ENCODE assay signal across 8 mouse cellular contexts in the genomic region with DNA sequence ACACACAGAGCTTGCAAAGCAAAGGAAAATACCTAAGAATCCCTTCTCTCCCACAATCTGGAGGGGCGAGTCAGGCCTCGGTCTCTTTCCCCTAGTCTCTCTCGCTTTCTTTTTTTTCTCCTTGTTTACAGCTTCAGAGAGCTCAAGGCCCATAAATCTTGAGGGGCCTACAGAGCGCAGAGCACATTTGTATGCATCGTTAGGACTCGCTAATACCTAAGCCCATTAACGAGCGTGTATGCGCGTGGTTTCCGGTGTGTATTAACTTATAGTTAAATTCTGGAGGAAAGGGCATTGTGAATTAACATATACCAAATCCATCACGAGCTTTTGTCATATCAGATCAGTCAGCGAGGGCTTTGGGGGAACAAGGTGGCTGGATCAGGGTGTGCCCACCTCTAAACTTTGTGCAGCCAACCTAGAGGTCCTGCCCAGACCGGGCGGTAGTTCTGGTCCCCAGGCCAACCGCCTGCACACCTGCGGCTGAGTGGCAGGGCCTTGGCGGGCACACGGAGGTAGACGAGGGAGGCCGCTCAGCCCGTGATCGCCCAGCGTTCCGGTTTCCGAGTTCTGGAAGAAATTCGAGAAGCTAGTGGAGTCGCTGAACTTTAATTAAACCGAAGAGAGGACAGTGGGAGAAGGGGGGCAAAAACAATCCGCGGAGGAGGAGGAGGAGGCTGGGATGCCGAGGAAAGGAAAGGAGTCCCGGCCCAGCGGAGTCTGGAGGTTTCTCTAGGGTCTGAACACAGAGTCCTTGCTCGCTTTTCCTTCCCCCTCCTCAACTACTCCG. TPM values are rescaled to one million over a fixed set of nuclear protein-coding genes. Genes with fewer than 3 reads are reported as not detected.
DNase-seq lines count a peak whose midpoint lies in the region; ATAC-seq and TF ChIP-seq lines count a peak whose summit lies in the region.

No protein-coding gene starts in this region.

- WGBS in heart, embryonic 13.5 days, result 3% methylated on average over 36 of the region's 36 CpGs
- 8% methylated on average over 36 of the region's 36 CpGs for WGBS in intestine, embryonic 15.5 days
- WGBS in liver, postnatal 0 days (ENCODE audit: insufficient replicate concordance), result 3% methylated on average over 36 of the region's 36 CpGs

- no peak overlapping the region for H3K9ac ChIP-seq in heart, embryonic 13.5 days
- H3K9ac ChIP-seq in intestine, embryonic 15.5 days, result peak overlapping the region; percentile 43; the same call in 1 of the 2 replicates
- H3K9ac ChIP-seq in liver, postnatal 0 days (replicated peaks), result no peak overlapping the region

- H3K9me3 ChIP-seq in heart, embryonic 13.5 days, result no peaks in the 10 kb centered on the region
- H3K9me3 ChIP-seq in intestine, embryonic 15.5 days, result no peaks in the 10 kb centered on the region
- no peaks in the 10 kb centered on the region for H3K9me3 ChIP-seq in liver, postnatal 0 days (ENCODE audit: low read length)

- H3K36me3 ChIP-seq in heart, embryonic 13.5 days, result no peaks in the 10 kb centered on the region
- H3K36me3 ChIP-seq in intestine, embryonic 15.5 days, result no peaks in the 10 kb centered on the region
- H3K36me3 ChIP-seq in liver, postnatal 0 days (replicated peaks; ENCODE audit: insufficient read depth, low read length), result no peaks in the 10 kb centered on the region

- no peak for DNase-seq in heart, postnatal 4 days
- DNase-seq in embryo, embryonic 10 days (ENCODE audit: low spot score), result peak; percentile 67
- peak; percentile 16 for DNase-seq in liver, postnatal 0 days
- no peak for DNase-seq in layer of hippocampus, postnatal 36 days
- no peak for DNase-seq in layer of hippocampus, adult 9-11 months
- DNase-seq in urinary bladder, postnatal 10 days (ENCODE audit: low spot score), result no peak

- no peak for TF ChIP-seq CTCF in liver, postnatal 0 days (IDR thresholded peaks at IDR 0.05; ENCODE audit: low read depth)

- H3K4me3 ChIP-seq in heart, embryonic 13.5 days, result peak overlapping the region; percentile 7; the same call in 1 of the 2 replicates
- H3K4me3 ChIP-seq in intestine, embryonic 15.5 days (replicated peaks), result peak overlapping the region; percentile 26
- no peak overlapping the region for H3K4me3 ChIP-seq in liver, postnatal 0 days (ENCODE audit: low read depth, low read length)

- TF ChIP-seq EP300 in liver, postnatal 0 days (IDR thresholded peaks at IDR 0.05; ENCODE audit: low read depth), result no peak

- H3K4me1 ChIP-seq in heart, embryonic 13.5 days, result peaks cover 3% of the 10 kb centered on the region; the same call in 1 of the 2 replicates
- peaks cover 20% of the 10 kb centered on the region for H3K4me1 ChIP-seq in intestine, embryonic 15.5 days (replicated peaks)
- no peaks in the 10 kb centered on the region; the same call in 1 of the 2 replicates for H3K4me1 ChIP-seq in liver, postnatal 0 days (ENCODE audit: insufficient read depth)

- H3K27me3 ChIP-seq in heart, embryonic 13.5 days (replicated peaks), result peaks cover 97% of the 10 kb centered on the region
- peaks cover 10% of the 10 kb centered on the region; the same call in 1 of the 2 replicates for H3K27me3 ChIP-seq in intestine, embryonic 15.5 days (replicated peaks)
- H3K27me3 ChIP-seq in liver, postnatal 0 days (ENCODE audit: insufficient read depth, low read length), result peaks cover 89% of the 10 kb centered on the region

- H3K4me2 ChIP-seq in heart, embryonic 13.5 days, result peak overlapping the region; percentile 26
- peak overlapping the region; percentile 64 for H3K4me2 ChIP-seq in intestine, embryonic 15.5 days (replicated peaks)
- peak overlapping the region; percentile 15 for H3K4me2 ChIP-seq in liver, postnatal 0 days (ENCODE audit: low read depth, low read length)

- ATAC-seq in heart, embryonic 13.5 days (ENCODE audit: extremely low read depth, insufficient number of reproducible peaks, low FRiP score, low TSS enrichment), result no peak
- ATAC-seq in intestine, embryonic 15.5 days, result peak; percentile 63
- ATAC-seq in liver, postnatal 0 days, result no peak

- no peak overlapping the region; the same call in 1 of the 2 replicates for H3K27ac ChIP-seq in heart, embryonic 13.5 days (replicated peaks)
- peak overlapping the region; percentile 92 for H3K27ac ChIP-seq in intestine, embryonic 15.5 days
- H3K27ac ChIP-seq in liver, postnatal 0 days (ENCODE audit: low read depth), result no peak overlapping the region

RNA-seq across cellular contexts. Expression of a gene that starts 41.8 kb away (rescaled TPM):
- polyA plus RNA-seq in heart, embryonic 13.5 days (2015; fragmentation: Nextera tagmentation; extraction: Ambion mirVana), result 0.39 and 0.98 TPM in 2 replicates
- under 1 TPM in 1 of 2 experiments, not detected in 1; 0.14 TPM for total RNA-seq in heart, postnatal 4 days (2021)
- polyA plus RNA-seq in intestine, embryonic 15.5 days (2015; fragmentation: Nextera tagmentation; extraction: Ambion mirVana), result 9.5 and 10.6 TPM in 2 replicates
- 0.07 and 0.11 TPM in 2 replicates for polyA plus RNA-seq in liver, postnatal 0 days (2015; fragmentation: Nextera tagmentation; extraction: Ambion mirVana)
- total RNA-seq in layer of hippocampus, postnatal 36 days (2021), result not detected

Comparison
In these comparisons a context has a peak if more than half of its experiments do, and no peak if none do; other contexts are left out.
1. DNase-seq: peak in embryo, embryonic 10 days (single experiment) and liver, postnatal 0 days (single experiment); none in heart, postnatal 4 days (single experiment), layer of hippocampus, postnatal 36 days (0 of 2), layer of hippocampus, adult 9-11 months (single experiment) and urinary bladder, postnatal 10 days (single experiment).
2. Peak in every context shown above with its lines, with median percentiles within 50 percentile points of each other: H3K4me2 ChIP-seq.